Mouse (Mus musculus) spleen, postnatal 10 days (tissue): ENCODE measurements around the gene Ccz1.

Source experiments
- DNase-seq, 2 experiments: peaks; one replicate each; pipeline ENCODE4 v3.0.0; 2021 to 2022; ENCODE audit warnings: low spot score in 2 of 2

The Ccz1 gene

DNA sequence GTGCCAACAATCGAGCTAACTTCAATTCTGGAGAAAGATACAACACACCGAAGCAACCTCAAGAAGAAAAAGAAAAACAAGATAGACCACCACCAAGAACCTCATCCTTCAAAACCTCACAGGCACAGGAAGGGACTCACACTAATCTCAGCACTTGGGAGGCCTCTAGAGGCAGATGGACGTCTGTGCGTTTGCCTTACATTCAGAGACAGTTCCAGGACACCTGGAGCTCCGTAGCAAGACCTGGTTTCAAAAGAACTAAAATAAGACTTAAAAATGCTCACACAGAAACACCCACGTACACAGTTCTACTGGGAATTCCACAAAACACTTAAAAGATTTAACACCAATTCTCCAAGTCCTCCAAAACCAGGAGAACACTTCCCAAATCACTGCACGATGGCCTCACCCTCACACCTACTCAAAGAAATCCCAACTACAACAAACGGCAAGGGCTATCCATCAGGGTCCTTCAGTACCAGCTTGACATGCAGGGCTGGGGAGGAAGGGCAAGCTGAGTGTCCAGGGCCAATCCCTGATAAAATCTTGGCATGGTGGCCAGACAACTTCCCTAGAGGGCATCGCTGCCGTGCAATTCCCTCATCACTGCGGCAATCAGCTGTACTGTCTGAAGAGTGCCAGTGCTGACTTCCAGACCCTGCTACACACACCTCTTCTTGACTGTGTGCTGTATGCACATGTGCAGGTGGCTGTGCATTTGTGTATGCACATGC lies 19.9 kb downstream of the Ccz1 start:
- DNase-seq: no peak

DNA sequence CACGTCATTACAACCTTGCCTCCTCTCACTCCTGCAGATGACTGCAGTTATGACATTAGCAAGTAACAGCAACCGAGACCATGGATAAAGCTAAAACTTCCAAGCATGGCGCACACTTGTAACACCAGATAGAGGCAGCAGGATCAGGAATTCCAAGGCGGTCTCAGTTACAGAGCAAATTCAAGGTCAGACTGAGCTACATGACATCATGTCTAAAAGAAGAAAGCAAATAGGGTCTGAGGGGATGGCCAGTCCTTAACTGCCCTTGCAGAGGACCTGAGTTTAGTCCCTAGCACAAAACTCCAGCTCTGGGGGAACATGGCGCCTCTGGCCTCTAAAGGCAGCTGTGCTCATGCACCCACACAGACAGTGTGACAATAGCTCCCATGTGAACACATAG lies 20.8 kb downstream of the Ccz1 start:
- DNase-seq: no peak

DNA sequence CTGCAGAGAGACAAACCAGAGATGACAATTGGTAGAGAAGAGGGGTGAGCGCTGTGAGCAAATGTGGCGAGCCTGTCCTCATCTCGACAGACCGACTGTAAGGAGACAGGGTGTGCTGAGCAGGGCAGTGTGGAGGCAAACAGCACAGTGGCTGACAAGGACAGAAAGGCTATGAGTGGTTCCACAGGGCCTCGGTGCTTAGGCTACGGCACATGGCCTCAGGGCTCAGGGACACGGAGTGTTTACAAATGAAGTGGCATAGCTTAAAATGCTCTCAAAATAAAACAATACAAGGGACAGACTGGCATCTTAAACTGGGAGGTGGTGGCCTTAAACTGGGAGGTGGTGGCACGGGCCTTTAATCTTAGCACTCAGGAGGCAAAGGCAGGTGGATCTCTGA lies 21.4 kb downstream of the Ccz1 start:
- no peak for DNase-seq

DNA sequence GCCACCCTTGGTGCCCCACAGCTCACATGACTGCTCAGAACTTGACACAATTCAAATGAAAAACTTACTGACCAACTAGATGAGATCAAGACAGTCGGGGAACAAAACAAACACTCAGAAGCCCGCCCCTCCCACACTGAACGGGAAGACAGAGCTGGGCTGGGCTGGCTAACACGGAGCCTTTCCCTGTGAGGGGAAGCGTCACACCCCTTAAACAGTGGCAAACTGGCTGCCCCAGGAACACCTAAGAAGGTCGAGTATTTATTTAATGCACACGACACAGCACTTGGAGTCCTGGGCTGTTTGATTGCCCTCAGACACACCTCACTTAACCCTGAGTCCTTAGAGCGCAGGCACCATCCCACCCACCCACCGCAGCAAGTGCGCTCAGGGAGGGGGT lies 22.0 kb downstream of the Ccz1 start:
- DNase-seq: no peak

DNA sequence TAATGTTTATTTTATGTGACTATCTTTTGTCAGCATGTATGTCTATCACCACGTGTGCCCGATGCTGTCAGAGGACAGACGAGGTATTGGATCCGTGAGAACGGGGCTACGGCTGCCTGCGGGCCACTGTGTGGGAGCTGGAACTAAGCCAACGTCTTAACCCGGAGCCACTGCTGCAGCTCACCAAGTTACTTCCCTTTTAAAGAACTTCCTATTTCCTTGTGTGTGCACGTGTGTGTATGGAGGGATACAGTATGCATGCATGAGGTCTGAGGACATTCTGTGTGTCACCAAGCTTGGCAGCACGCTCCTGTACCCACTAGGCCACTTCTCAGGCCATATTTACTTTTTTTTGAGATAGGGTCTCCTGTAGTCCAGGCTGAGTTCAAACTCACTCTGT lies 24.6 kb downstream of the Ccz1 start:
- DNase-seq: no peak

- DNase-seq: no peak
Observed at GRCm38 (mm10) chr5:143989046-143989445, 25.6 kb downstream of the Ccz1 start.

DNA sequence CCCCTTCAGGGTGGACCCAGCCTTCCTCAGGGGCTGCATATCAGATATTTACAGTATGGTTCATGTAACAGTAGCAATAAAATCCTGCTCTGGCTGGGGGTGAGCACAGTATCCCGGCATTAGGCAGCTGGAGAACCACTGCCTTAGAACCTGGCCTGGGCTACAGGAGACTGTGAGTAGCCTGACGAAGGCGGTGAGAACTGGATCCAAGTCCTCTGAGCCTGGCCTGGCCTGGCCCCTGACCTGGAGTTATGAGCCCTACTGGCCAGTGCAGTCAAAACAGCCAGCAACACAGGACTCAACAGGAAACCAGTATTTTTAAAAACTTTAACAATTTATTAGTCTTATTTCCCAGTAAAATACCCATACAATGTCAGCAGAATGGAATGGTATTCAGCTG lies 27.1 kb downstream of the Ccz1 start:
- DNase-seq: no peak

GRCm38 (mm10) chr5:143985381-143985780 lies 29.3 kb downstream of the Ccz1 start:
- DNase-seq: no peak

DNA sequence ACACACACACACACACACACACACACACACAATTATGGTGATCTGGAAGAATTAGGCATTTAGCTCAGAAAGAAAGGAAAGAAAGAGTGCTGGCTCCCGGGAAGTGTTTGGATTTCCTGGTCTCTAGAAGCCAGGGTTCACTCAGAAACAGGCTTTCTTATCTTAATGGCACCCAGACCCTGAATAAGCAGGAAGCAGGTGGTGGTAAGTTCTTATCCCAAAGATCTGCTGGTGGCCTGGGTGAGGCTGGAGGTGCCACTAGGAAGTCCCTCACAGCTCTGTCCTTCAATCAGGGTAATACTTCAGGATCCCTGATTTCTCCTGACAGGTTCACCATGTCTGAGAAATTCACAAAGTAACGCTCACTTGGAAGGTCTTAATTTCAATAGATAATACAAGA lies 32.3 kb downstream of the Ccz1 start:
- DNase-seq: no peak

DNA sequence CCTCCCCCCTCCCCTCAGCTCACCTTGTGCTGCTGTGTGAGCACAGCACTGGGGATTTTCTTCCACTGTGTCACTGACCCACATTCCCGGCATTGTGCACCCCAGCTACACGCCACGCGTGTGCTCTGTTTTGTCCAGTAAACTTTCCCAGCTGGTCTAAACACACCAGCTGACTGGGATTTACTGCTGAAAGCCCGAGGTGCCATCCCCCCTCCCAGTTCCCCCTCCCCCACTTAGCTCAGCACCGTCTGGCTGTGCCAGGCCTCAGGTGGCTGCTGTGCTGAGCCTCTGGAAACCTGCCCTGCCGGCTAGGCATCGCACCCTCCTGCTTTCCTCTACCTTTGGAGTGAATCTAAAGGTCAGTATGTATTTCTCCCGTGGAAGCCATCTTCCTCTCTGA lies 33.8 kb downstream of the Ccz1 start:
- DNase-seq: no peak

DNA sequence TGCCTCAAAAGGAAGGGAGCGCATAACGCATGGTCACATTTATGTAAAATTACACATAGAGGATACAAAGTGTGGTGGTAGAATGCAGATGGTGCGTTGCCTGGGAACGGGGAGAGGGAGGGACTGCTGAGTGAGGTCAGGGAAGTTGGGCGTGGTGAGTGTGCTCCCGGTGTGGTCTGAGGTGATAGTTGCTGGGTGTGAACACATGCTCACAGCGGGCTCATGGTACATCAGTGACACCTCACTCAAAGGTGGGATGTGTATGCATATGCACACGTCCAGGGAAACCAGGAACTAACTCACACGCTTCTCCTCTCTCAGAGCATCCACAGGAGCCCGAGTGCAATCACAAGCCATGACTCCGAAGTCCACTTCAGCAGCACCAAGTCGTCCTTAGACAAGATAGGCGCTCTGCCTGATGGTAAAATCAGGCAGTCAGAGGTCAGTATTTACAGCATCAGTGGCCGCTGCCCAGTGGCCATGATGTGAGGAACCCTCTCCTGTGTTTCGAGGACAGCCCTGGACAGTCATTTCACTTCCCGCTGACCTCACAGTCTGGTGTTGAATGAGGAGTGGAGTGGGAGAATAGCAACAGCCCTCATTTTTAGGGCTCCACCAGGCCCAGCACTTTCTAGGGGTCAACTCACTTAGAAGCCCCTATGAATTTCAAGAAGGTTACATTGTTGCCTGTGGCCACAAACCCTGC lies 37.8 kb downstream of the Ccz1 start:
- DNase-seq: peak; percentile 50 to 80

DNA sequence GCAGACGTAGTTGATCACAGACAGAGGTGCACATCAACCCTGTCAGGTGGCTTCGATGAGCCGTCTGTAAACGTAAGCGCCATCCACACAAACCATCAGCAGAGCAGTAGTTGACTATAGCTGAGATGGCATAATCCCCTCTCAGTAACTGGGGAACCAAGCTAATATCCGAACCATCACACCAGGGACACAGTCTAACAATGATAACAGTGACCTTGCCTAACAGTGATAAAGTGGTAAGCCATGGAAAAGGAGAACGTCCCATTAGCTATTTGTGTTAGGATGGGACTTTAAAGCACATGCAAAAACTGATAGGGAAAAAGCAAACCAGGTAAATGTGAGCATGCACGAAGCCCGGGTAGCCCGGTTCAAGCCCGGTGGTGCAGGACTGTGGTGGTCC lies 38.4 kb downstream of the Ccz1 start:
- no peak for DNase-seq

DNA sequence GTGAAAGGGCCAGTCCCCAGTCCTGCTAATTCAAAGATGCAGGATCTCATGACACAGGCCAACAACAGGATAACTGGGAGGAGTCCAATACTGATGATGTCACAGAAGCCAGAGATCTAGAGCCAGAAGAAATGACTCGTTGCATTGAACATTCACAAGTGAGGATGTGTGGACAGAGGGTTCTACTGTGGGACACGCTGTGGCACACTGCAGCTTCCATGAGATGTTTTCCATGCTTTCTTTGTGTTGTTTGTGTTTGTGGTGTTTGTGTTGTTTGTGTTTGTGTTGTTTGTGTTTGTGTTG lies 39.1 kb downstream of the Ccz1 start:
- no peak for DNase-seq

DNA sequence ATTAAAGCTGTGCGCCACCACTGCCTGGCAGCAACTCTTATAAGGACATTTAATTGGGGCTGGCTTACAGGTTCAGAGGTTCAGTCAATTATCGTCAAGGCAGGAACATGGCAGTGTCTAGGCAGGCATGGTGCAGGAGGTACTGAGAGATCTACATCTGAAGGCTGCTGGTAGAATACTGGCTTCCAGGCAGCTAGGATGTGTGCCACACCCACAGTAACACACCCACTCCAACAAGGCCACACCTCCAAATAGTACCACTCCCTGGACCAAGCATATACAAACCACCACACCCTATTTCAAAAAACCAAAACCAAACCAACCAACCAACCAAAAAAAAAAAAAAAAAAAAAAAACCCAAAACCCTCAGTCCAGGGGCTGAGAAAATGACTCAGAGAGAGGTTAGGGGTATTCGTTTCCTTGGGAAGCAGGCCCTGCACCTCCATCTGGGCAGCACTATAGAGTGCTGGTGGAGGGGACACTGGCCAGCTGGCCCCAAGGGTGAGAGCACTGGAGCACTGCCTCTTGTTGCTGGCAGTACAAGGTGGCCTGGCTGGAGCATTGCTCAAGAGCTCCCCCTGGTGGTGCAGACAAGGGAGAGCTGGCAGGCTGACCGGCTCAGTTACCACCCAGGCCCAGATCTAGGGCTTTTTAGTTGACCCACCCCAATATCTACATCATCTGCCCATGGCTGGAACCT lies 39.6 kb downstream of the Ccz1 start:
- peak; percentile 72 to 83 for DNase-seq

DNA sequence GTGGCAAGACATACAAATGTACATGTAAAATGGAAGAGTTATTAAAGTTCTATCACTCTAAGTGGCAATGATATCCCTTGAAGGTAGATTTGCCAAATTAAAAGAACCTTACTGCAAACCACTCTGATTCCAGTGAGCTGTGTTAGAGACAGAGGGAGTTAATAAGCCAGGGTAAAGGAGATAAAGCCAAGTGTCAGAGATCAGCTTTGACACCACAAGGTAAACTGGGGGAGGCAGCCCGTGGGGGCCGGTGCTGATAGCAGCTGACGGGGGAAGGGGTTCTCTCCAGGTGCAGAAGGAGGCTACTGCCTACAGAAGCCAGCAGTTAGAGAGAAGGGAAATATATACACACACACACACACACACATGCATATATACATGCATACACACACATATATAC lies 42.0 kb downstream of the Ccz1 start:
- DNase-seq: no peak

DNA sequence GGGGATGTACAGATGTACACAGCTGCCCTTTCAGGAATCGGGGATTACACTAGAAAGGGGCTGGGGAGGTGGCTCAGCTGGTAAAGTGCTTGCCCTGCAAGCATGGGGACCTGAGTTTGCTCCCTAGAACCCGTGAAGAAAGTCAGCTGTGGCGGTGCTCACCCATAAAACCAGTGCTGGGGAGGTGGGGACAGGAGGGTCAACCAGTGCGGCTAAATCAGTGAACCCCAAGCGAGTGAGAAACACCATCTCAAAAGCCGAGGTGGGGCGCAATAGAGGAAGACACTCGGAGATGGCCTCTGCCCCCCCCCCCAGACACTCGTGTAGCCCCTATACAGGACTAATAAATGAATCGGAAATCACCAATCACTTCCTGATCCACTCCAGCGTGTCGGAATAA lies 48.0 kb downstream of the Ccz1 start:
- DNase-seq: no peak

GRCm38 (mm10) chr5:143965586-143966345 lies 48.9 kb downstream of the Ccz1 start:
- no peak for DNase-seq

DNA sequence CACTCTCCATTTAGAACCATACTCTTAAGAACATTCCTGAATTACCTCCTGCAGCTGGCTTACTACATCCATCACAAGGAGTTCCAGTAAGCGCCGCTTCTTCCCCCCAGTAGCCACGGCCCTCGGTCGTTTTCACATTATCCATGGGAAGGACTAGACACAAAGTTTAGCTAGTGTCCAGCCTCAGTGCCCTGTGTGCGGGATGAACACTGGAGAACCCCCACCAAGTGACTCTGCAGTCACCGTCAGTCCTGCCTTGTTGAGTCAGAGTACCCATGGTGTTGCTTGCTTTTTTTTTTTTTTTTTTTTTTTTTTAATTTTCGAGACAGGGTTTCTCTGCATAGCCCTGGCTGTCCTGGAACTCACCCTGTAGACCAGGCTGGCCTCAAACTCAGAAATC lies 53.5 kb downstream of the Ccz1 start:
- DNase-seq: no peak

GRCm38 (mm10) chr5:143959551-143959950 lies 55.1 kb downstream of the Ccz1 start:
- DNase-seq: no peak

DNA sequence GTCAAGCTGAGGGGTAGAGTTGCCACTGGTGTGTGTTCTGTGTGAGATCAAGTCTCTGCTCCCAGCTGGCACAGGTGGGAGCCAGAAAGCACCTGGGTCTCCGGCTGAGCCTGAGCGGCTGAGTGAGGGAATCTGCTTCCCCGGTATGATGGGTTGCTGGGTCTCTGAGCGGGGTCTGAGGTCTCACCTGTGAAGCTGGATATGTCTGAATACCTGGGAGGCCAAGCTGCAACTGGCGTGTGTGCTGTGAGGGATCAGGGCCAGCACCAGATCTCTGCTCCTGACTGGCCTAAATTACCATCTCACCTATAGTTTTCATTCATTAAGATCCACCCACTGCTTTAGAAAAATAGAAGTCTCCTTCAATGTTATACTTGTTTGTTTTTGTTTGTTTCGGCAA lies 57.6 kb downstream of the Ccz1 start:
- no peak for DNase-seq

- DNase-seq: no peak
Observed at GRCm38 (mm10) chr5:143950016-143950415, 64.7 kb downstream of the Ccz1 start.

GRCm38 (mm10) chr5:143948361-143948760 lies 66.3 kb downstream of the Ccz1 start:
- no peak for DNase-seq
